Mouse (Mus musculus): ENCODE measurements around the gene Fgd2.

- no peak for TF ChIP-seq CTCF (IDR thresholded peaks at IDR 0.05; ENCODE audit: extremely low read depth, insufficient read depth, insufficient read length, insufficient replicate concordance)
- TF ChIP-seq POLR2A (IDR thresholded peaks at IDR 0.05; ENCODE audit: low read depth, low read length): no peak
These were observed 15.2 kb downstream of the Fgd2 start for GRCm38 (mm10) chr17:29375871-29376270.
